In genomic region chr9:45121769-45122168, GRCm38 (mm10) we compare ENCODE assay signal across 8 mouse cellular contexts. TPM values are rescaled to one million over a fixed set of nuclear protein-coding genes. Genes with fewer than 3 reads are reported as not detected.
DNase-seq lines count a peak whose midpoint lies in the region; ATAC-seq and TF ChIP-seq lines count a peak whose summit lies in the region.

No protein-coding gene starts in this region.

- no peaks in the 10 kb centered on the region for H3K36me3 ChIP-seq in megakaryocyte, embryonic 14.5 days (replicated peaks; ENCODE audit: low read length)

- peak overlapping the region; percentile 39 for H3K4me3 ChIP-seq in left cerebral cortex, adult 2 months
- H3K4me3 ChIP-seq in megakaryocyte, embryonic 14.5 days (replicated peaks) = peak overlapping the region; percentile 67

- peaks cover 96% of the 10 kb centered on the region for H3K27me3 ChIP-seq in megakaryocyte, embryonic 14.5 days (replicated peaks)

- DNase-seq in ZHBTc4 (ENCODE audit: low read depth, low spot score) = peak; percentile 92
- DNase-seq in gastrocnemius, postnatal 10 days = peak; percentile 71
- DNase-seq in induced T-regulatory cell, adult 2 months (ENCODE audit: low read depth) = peak; percentile 90
- DNase-seq in left cerebral cortex, adult 2 months (ENCODE audit: extremely low spot score in 1 of 2, low spot score in 2 of 2) = peak; percentile 73 to 78
- DNase-seq in right cerebral cortex, postnatal 14 days = peak; percentile 78
- DNase-seq in urinary bladder, postnatal 25 days (ENCODE audit: low spot score) = peak; percentile 58

- H3K9me3 ChIP-seq in megakaryocyte, embryonic 14.5 days = no peaks in the 10 kb centered on the region

- intact Hi-C loops in left cerebral cortex, adult 2 months (cut with DNase I) = loop anchor here (1.0 to 5.0 kb wide), 2 partner anchors 17 to 239 kb away; partner anchors contain the start of genes Kmt2a and Scn4b

- ATAC-seq in common myeloid progenitor, adult 5-6 weeks (replicated peaks; ENCODE audit: low read depth, poor library complexity, severe bottlenecking) = peak; percentile 71

- H3K4me1 ChIP-seq in megakaryocyte, embryonic 14.5 days = peaks cover 25% of the 10 kb centered on the region

- peak; percentile 84 for TF ChIP-seq CTCF in left cerebral cortex, adult 2 months (IDR thresholded peaks at IDR 0.05)

- peak overlapping the region; percentile 68 for H3K27ac ChIP-seq in left cerebral cortex, adult 2 months

RNA-seq across cellular contexts. Expression of gene Scn2b, which starts 4.2 kb away (rescaled TPM):
- total RNA-seq in common myeloid progenitor, adult 5-6 weeks (2017) = not detected in 2 replicates
- total RNA-seq in gastrocnemius, postnatal 10 days (2021) = 1 to 10 TPM; 1.8 to 2.2 TPM
- 100 to 1,000 TPM; 238 to 254 TPM for total RNA-seq in left cerebral cortex, adult 2 months (2021)
- 0.09 TPM in 1 of 2 replicates, not detected in the other for polyA plus RNA-seq in megakaryocyte, embryonic 14.5 days (2012; ENCODE audit: insufficient read depth, low replicate concordance)

RNA-seq across cellular contexts. Expression of gene Scn4b, which starts 16.4 kb away (rescaled TPM):
- not detected in 2 replicates for total RNA-seq in common myeloid progenitor, adult 5-6 weeks (2017)
- 10 to 100 TPM; 72.8 to 79.1 TPM for total RNA-seq in gastrocnemius, postnatal 10 days (2021)
- total RNA-seq in left cerebral cortex, adult 2 months (2021) = 10 to 100 TPM; 52.1 to 74.9 TPM
- not detected in 2 replicates for polyA plus RNA-seq in megakaryocyte, embryonic 14.5 days (2012; ENCODE audit: insufficient read depth, low replicate concordance)

RNA-seq across cellular contexts. Expression of gene Jaml, which starts 42.8 kb away (rescaled TPM):
- total RNA-seq in common myeloid progenitor, adult 5-6 weeks (2017) = 1.6 and 6.1 TPM in 2 replicates
- total RNA-seq in gastrocnemius, postnatal 10 days (2021) = under 1 TPM; 0.27 to 0.42 TPM
- total RNA-seq in left cerebral cortex, adult 2 months (2021) = under 1 TPM; 0.41 to 0.98 TPM
- polyA plus RNA-seq in megakaryocyte, embryonic 14.5 days (2012; ENCODE audit: insufficient read depth, low replicate concordance) = 0.40 TPM in 1 of 2 replicates, not detected in the other

Comparison
In these comparisons a context has a peak if more than half of its experiments do, and no peak if none do; other contexts are left out.
1. Peak in every context shown above with its lines: DNase-seq, ATAC-seq, H3K4me3 ChIP-seq and H3K27ac ChIP-seq.
2. RNA of gene Scn2b, which starts 4.2 kb away (total RNA-seq): 238 to 254 TPM in left cerebral cortex, adult 2 months; 1.8 to 2.2 TPM in gastrocnemius, postnatal 10 days and not detected in common myeloid progenitor, adult 5-6 weeks; every median in the first group is over 10 times any median in the second.
3. RNA of gene Scn4b, which starts 16.4 kb away (total RNA-seq): 72.8 to 79.1 TPM in gastrocnemius, postnatal 10 days and 52.1 to 74.9 TPM in left cerebral cortex, adult 2 months; not detected in common myeloid progenitor, adult 5-6 weeks; every median in the first group is over 10 times any median in the second.